Mouse (Mus musculus) G1E-ER4 (cell line): ENCODE data around the gene Btnl4. TPM values are rescaled to one million over a fixed set of nuclear protein-coding genes. Genes with fewer than 3 reads are reported as not detected.
"Not testable (repeated sequence)": the region's sequence is repeated elsewhere in the genome, so short reads cannot be mapped to it uniquely, and the experiment has no call there.

Experiments
- GATA1 ChIP-seq: IDR thresholded peaks from one replicate; pipeline ENCODE4 v1.8.0; 2012; ENCODE audit warnings: low read length, inconsistent platforms
- polyA plus RNA-seq: library from polyadenylated mRNA; stranded (reverse); fragments of >175 nt; gene quantifications from 2 replicates; pipeline ENCODE4 v1.2.3, GENCODE M21; 2012

Btnl4 gene
- not detected in 2 replicates for polyA plus RNA-seq

GRCm38 (mm10) chr17:34477238-34478013 is at the start of gene Btnl4:
Btnl4 (minus strand) TSS chr17:34477318.
- not testable (repeated sequence) for TF ChIP-seq GATA1

- TF ChIP-seq GATA1, result no peak
Measured at GRCm38 (mm10) chr17:34519001-34519400, 41.9 kb upstream of the Btnl4 start.

GRCm38 (mm10) chr17:34517795-34518194 is 40.7 kb upstream of the Btnl4 start:
- no peak for TF ChIP-seq GATA1

- TF ChIP-seq GATA1, result no peak
Measured at GRCm38 (mm10) chr17:34517252-34517651, 40.1 kb upstream of the Btnl4 start, which contains the start of gene Btnl6. Btnl6 (minus strand) TSS chr17:34517352.

GRCm38 (mm10) chr17:34516514-34516913 is 39.4 kb upstream of the Btnl4 start:
- no peak for TF ChIP-seq GATA1

GRCm38 (mm10) chr17:34507591-34507990 is 30.5 kb upstream of the Btnl4 start:
- no peak for TF ChIP-seq GATA1

DNA sequence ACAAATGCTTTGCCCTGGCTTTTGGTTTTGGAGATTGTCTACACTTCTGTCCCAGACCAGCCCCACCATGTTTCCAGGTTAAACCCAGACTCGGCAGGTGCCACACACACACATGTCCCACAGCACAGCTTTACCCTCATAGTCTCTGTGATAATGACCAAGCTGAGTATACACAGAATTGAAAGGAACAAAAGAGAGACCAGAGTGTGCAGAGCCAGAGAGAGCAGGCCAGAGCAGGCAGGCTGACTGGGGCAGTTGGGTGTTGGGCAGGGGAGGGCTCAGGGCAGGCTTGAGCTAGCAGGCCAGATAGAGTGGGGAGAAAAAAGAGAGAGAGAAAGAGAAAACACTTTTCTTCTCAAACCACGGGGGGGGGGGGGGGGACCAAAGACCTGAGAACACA is 19.4 kb upstream of the Btnl4 start:
- TF ChIP-seq GATA1, result no peak

DNA sequence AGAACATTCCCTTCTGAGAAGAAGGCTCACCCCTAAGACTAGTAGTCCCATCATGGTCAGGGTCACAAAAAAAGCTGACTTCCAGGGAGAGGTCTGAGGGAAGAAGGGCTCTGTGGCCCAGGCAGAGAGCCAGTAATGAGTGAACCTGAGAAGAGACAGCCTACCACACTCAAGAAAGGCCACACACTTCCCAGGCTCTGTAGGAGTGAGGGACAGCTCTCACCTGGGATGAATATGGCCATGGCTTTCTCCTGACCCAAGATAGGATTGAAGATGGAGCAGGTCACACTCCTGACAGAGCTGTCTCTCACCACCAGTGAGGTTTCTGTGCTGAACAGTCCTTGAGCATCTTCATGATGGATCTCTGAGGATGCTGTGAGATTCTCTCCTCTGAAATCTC is 15.7 kb upstream of the Btnl4 start:
- no peak for TF ChIP-seq GATA1

GRCm38 (mm10) chr17:34476427-34476826 is 691 bp downstream of the Btnl4 start:
- TF ChIP-seq GATA1, result no peak

GRCm38 (mm10) chr17:34475060-34475459 is 2.1 kb downstream of the Btnl4 start:
- TF ChIP-seq GATA1, result no peak

- TF ChIP-seq GATA1, result no peak
Measured at GRCm38 (mm10) chr17:34470491-34470890, 6.6 kb downstream of the Btnl4 start.

DNA sequence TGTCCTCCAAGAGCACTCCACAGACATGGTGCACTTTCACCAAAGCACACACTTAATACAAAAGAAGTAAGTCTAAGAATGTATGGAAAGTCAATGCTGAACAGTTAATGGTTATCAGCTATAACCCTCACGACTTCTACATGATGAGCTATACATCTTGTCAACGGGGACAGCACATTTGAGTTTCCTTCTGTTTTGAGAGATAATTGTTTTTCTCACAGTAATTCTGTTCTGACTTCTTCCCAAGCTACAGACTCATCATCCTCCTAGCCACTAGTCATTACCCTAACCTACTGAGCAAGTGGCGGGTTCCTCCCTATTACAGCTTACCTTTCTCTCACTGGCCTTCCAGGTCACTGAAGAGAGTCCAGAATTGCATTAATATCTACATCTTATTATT is 17.9 kb downstream of the Btnl4 start:
- TF ChIP-seq GATA1, result no peak

- TF ChIP-seq GATA1, result no peak
Measured at GRCm38 (mm10) chr17:34457668-34458067, 19.4 kb downstream of the Btnl4 start.

DNA sequence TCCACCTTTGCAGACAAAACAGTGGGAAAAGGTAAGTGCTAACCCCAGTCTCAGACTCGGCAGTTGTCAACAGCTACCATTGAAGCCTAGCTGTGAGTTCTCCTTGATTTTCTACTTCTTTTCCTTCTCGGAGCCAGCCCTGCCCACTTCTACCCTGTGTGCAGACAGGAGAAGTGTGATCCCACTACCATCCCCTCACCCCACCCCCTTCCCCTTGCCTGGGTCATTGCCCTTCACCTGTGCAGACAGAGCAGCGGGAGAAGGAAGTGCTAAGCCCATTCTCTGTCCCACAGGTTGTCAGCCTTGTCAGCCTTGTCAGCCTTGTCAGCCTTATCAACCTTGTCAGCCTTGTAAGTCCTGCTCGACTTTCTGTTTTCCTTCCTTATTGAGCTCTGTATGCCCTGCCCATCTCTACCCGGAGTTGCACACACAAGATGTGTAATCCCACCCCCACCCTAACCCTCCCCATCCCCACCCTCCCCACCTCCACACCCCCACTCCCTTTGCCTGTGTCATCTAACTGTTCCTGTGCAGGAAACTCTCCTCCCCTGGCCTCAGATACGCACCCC is 28.6 kb downstream of the Btnl4 start:
- no peak for TF ChIP-seq GATA1

GRCm38 (mm10) chr17:34441990-34442389 is 35.1 kb downstream of the Btnl4 start:
- TF ChIP-seq GATA1, result no peak

GRCm38 (mm10) chr17:34439795-34440194 is 37.3 kb downstream of the Btnl4 start:
- TF ChIP-seq GATA1, result no peak

DNA sequence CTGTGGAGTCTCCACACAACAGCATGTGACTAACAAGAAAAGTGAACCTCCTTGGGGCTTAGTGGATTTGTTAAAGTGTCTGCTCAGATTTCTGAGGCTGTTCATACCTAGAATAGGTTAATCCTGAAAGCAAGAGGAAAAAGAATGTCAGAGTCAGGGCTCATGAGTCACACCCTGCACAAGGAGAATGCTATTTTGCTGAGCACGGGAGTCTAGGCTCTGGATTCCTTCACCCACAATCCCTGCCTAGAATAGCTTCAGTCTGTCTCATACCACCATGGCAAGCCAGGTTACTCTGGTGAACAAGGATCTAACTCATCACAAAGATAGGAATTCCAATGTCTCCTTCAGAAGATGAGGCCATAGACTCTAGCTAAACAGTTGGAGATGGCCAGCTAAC is 38.5 kb downstream of the Btnl4 start:
- TF ChIP-seq GATA1, result no peak
